Mouse (Mus musculus): Measurements from ENCODE around the gene Epo. TPM values are rescaled to one million over a fixed set of nuclear protein-coding genes. Genes with fewer than 3 reads are reported as not detected.

Gene Epo
- polyA plus RNA-seq, 1 experiment from 2014 or later, result not detected

DNA sequence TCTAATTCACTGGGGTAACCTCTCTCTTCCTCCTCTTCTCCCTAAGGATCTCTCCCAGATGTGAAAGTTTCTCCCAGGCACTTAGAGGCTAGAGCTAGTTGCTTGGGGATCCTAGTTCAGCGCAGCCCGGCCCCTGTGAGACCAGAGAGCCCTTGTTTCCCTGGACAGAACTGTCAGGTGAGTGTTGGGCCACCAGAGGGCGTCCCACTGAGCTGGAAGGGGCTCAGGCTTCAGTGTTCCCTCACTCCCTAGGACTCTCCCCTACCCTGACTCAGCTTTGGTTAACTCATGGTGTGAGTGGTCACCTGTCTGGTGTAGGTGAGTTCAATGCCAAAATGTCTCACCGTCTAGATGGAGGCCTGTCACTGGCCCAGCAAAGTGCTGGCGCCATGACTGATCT lies 14.6 kb downstream of the Epo start, which contains the start of gene Gigyf1:
Gene Gigyf1, plus strand, starts transcription at position 113 of the 400 bp plus-strand sequence.
- Histone ChIP-seq H3K9me3 (ENCODE audit: control insufficient read depth, low read length) (no peaks in the 10 kb centered on the region), H3K36me3 (ENCODE audit: control insufficient read depth, insufficient read depth, low read length) (peaks cover 63% of the 10 kb centered on the region), H3K4me1 (ENCODE audit: control insufficient read depth, insufficient read depth, low read length) (no peaks in the 10 kb centered on the region), H3K27ac (ENCODE audit: low read depth, low read length) (no peak within 1 kb of the TSS), H3K9ac (ENCODE audit: low read depth, low read length) (no peak within 1 kb of the TSS), H3K27me3 (ENCODE audit: control insufficient read depth, insufficient read depth, low read length) (no peaks in the 10 kb centered on the region), H3K4me3 (ENCODE audit: low read length) (no peak within 1 kb of the TSS), H3K4me2 (replicated peaks; ENCODE audit: low read depth, low read length) (no peak within 1 kb of the TSS)
- no peak for ATAC-seq (ENCODE audit: low FRiP score, low TSS enrichment)
- 76% methylated on average over 5 of the region's 5 CpGs for WGBS

DNA sequence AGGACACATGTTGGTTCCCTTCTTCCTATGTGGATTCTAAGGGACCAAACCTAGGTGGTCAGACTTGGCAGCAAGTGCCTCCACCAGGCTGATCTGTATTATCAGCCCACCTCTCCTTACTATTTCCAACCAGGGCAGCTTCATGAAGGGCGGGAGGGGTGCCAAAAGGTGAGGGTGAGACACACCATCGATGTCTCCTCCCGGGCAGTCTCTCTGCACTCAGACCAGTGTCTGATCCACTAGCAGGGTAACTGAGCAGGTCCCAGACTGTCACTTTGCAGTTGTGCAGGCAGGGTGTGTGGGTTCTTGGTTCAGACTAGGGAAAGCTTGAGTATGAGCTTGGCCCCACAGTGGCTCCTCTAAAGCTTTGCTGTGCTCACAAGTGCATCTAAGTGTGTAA lies 18.2 kb downstream of the Epo start:
- no peak overlapping the region for H3K9ac ChIP-seq (ENCODE audit: low read depth, low read length)
- peaks cover 26% of the 10 kb centered on the region for H3K36me3 ChIP-seq (ENCODE audit: control insufficient read depth, insufficient read depth, low read length)
- H3K27me3 ChIP-seq (ENCODE audit: control insufficient read depth, insufficient read depth, low read length), result no peaks in the 10 kb centered on the region
- no peaks in the 10 kb centered on the region for H3K9me3 ChIP-seq (ENCODE audit: control insufficient read depth, low read length)
- H3K27ac ChIP-seq (ENCODE audit: low read depth, low read length), result no peak overlapping the region
- ATAC-seq (ENCODE audit: low FRiP score, low TSS enrichment), result no peak
- no peak overlapping the region for H3K4me2 ChIP-seq (replicated peaks; ENCODE audit: low read depth, low read length)
- 93% methylated on average over 3 of the region's 3 CpGs for WGBS
- H3K4me1 ChIP-seq (ENCODE audit: control insufficient read depth, insufficient read depth, low read length), result peaks cover 18% of the 10 kb centered on the region
- no peak overlapping the region for H3K4me3 ChIP-seq (ENCODE audit: low read length)

DNA sequence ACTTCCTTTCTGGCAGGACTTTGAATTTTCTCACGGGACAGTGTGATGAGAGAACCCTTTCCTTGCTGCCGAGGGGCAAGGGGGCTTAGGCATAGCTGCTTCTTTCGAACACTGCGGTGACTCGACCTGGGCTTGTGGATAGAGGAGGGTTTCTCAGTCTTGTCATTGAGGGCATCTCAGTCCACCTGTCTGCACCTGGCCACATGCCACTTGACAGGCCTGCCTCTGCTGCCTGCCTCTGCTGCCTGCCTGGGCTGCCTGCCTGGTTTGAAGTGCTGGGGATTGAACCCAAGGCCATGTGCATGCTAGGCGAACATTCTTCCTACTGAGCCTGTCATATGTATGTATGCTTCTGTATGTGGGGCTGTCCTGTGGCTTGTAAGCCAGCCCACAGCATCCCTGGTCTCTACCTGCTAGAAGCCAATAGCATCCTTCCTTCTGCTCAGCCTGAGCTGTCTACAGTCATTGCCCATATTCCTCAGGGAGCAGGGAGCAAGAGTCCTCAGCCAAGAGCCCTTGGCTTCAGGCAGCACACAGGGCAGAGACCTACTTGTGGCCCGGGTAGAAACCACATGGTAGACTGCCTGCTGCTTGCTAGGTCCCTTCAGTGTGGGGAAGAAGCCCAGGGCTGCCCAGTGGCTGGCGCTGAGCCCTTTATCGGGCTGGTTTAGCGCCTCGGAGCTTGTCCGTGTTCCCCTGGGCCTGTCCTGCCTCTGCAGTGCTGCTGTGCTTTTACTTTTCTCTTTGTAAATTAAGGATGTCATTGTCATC lies 18.9 kb downstream of the Epo start:
- Histone ChIP-seq H3K4me2 (replicated peaks; ENCODE audit: low read depth, low read length) (no peak overlapping the region), H3K9ac (ENCODE audit: low read depth, low read length) (no peak overlapping the region), H3K4me1 (ENCODE audit: control insufficient read depth, insufficient read depth, low read length) (peaks cover 18% of the 10 kb centered on the region), H3K4me3 (ENCODE audit: low read length) (no peak overlapping the region), H3K27ac (ENCODE audit: low read depth, low read length) (no peak overlapping the region), H3K36me3 (ENCODE audit: control insufficient read depth, insufficient read depth, low read length) (peaks cover 20% of the 10 kb centered on the region), H3K9me3 (ENCODE audit: control insufficient read depth, low read length) (no peaks in the 10 kb centered on the region), H3K27me3 (ENCODE audit: control insufficient read depth, insufficient read depth, low read length) (no peaks in the 10 kb centered on the region)
- 87% methylated on average over 12 of the region's 12 CpGs for WGBS
- ATAC-seq (ENCODE audit: low FRiP score, low TSS enrichment), result no peak

DNA sequence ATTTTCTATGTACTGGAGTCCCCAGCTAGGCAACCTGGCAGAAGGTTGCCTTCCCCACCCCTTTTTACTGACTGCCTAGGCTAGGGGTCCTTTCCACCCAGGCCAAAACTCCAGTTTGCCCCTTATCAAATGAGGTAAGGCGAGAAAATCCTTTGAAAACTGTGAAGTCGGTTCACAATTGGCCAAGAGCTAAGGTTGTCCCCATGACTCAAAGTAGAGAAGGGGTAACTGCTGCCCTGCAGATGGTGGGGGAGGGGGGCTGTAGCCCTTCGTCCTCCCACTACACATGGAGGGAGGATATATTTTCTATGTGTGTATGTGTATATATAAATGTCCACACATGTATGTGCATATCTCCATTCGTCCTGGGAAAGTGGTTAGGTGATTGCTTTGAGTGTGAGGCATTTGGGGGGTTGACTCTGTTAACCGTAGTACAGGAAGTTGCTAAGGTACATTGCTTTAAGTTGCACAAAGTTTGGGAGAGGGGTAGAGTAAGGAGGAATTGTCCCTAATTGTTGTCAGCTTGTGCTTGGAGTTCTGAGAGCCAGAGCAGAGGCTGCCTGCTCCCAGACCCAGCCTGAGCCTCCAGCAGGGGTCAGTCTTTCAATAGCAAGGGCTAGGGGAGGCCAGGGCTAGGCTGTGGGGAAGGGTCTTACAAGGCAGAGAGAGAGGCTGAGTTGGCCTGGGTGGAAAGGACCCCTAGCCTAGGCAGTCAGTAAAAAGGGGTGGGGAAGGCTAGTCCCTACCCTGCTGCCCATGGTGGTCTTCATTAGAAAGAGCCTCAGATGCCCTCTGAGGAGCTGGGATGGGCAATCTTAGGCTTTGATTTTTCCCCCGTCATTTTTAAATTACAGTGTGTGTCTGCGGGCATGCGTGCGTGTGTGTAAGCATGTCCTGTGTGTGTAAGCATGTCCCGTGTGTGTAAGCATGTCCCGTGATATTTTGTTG lies 19.9 kb downstream of the Epo start:
- Histone ChIP-seq H3K9ac (ENCODE audit: low read depth, low read length) (no peak overlapping the region), H3K4me1 (ENCODE audit: control insufficient read depth, insufficient read depth, low read length) (peaks cover 18% of the 10 kb centered on the region), H3K9me3 (ENCODE audit: control insufficient read depth, low read length) (no peaks in the 10 kb centered on the region), H3K36me3 (ENCODE audit: control insufficient read depth, insufficient read depth, low read length) (peaks cover 10% of the 10 kb centered on the region), H3K27me3 (ENCODE audit: control insufficient read depth, insufficient read depth, low read length) (no peaks in the 10 kb centered on the region), H3K4me2 (replicated peaks; ENCODE audit: low read depth, low read length) (no peak overlapping the region), H3K4me3 (ENCODE audit: low read length) (no peak overlapping the region), H3K27ac (ENCODE audit: low read depth, low read length) (no peak overlapping the region)
- no peak for ATAC-seq (ENCODE audit: low FRiP score, low TSS enrichment)
- WGBS, result 79% methylated on average over 11 of the region's 11 CpGs

DNA sequence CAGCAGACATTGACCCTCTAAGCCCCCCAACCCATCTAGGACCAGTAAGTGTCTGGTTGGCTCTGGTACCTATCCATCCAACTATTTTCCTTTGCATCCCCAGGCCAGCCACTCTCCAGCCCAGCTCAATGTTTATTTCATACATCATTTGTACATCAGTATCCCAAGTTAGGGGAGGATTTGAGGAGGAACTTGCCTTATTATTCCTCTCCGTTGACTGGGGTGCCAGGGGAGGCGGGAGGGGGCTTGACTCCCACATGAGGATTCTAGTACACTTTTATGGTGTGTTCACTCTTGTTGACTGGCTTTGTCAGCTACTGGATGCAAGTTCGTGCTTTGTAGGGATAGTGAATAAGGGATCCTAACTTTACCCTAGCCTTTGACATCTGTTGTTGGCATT lies 21.3 kb downstream of the Epo start:
- WGBS, result 51% methylated on average over 3 of the region's 3 CpGs
- H3K9me3 ChIP-seq (ENCODE audit: control insufficient read depth, low read length), result no peaks in the 10 kb centered on the region
- no peaks in the 10 kb centered on the region for H3K27me3 ChIP-seq (ENCODE audit: control insufficient read depth, insufficient read depth, low read length)
- H3K4me3 ChIP-seq (ENCODE audit: low read length), result peak overlapping the region; percentile 84
- H3K36me3 ChIP-seq (ENCODE audit: control insufficient read depth, insufficient read depth, low read length), result peaks cover 8% of the 10 kb centered on the region; the same call in 1 of the 2 replicates
- H3K27ac ChIP-seq (ENCODE audit: low read depth, low read length), result no peak overlapping the region
- ATAC-seq (ENCODE audit: low FRiP score, low TSS enrichment), result no peak
- H3K9ac ChIP-seq (ENCODE audit: low read depth, low read length), result peak overlapping the region; percentile 99; the same call in 1 of the 2 replicates
- peaks cover 18% of the 10 kb centered on the region for H3K4me1 ChIP-seq (ENCODE audit: control insufficient read depth, insufficient read depth, low read length)
- peak overlapping the region; percentile 84 for H3K4me2 ChIP-seq (replicated peaks; ENCODE audit: low read depth, low read length)

DNA sequence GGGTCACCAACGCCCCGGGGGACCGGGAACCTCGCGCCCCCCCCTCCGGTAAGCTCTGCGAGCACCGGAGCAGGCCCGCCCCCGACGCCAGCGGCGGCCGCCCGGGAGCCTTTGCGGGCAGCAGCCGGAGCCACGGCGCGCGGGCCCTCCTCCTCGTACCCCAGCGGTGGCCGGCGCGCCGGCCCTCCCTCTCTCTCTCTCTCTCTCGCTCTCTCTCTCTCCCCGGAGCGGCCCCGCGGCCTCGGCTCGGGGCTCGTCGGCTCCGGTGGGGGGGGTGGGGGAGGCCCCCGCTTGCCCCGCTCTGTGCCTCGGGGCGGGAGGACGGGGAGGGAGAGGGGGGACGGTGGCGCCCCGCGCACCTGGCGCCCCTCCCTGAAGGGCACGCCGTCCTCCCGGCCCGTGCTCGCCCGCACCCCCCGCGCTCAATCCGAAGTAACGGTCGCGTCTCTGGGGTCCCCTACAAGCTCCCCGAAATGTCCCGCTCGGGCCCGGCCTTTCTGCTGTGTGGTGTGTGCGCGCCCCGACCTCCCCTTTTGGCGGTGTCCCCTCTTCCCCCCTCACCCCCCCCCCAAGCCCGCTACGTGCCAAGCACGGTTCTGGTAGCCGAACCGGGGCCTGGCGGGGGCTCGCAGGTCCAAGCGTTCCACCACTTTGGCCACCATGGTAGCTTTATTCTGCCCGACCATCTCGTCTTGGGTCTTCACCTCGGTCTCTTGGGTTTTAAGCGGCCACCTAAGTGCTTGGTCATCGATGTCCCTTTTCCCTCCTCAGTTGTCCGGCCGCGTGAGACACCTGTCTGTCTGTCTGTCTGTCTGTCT lies 22.3 kb downstream of the Epo start:
- H3K4me2 ChIP-seq (replicated peaks; ENCODE audit: low read depth, low read length), result peak overlapping the region; percentile 84
- no peaks in the 10 kb centered on the region for H3K27me3 ChIP-seq (ENCODE audit: control insufficient read depth, insufficient read depth, low read length)
- no peaks in the 10 kb centered on the region for H3K9me3 ChIP-seq (ENCODE audit: control insufficient read depth, low read length)
- WGBS, result under 1% methylated on average over 45 of the region's 83 CpGs
- peak overlapping the region; percentile 84 for H3K4me3 ChIP-seq (ENCODE audit: low read length)
- peaks cover 8% of the 10 kb centered on the region; the same call in 1 of the 2 replicates for H3K36me3 ChIP-seq (ENCODE audit: control insufficient read depth, insufficient read depth, low read length)
- peak overlapping the region; percentile 99 for H3K9ac ChIP-seq (ENCODE audit: low read depth, low read length)
- peak; percentile 46 for ATAC-seq (ENCODE audit: low FRiP score, low TSS enrichment)
- H3K27ac ChIP-seq (ENCODE audit: low read depth, low read length), result peak overlapping the region; percentile 74; the same call in 1 of the 2 replicates
- H3K4me1 ChIP-seq (ENCODE audit: control insufficient read depth, insufficient read depth, low read length), result peaks cover 18% of the 10 kb centered on the region

DNA sequence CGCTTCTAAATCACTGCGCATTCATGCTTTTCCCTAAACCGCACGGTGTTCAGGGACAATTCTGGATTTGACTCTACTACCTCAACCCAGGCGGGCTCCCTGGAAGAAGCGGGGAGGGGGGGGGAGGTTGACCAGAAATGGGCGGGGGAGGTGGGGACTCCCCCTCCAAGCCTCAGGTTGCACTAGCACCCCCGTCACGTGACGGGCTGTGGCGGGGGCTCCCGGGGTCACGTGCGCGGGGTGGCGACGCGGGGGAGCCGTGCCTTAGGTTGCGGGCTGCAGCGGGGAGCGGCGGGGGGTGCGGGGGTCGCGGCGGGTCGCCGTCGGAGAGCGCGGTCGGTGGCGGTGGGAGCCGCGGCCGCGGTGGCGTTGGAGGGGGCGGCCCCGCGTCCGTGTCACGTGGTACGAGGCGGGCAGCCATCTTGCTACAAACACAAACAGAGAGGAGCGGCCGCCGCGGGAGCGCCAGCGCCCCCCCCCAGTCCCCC lies 23.0 kb downstream of the Epo start:
- H3K9ac ChIP-seq (ENCODE audit: low read depth, low read length), result peak overlapping the region; percentile 99
- H3K4me1 ChIP-seq (ENCODE audit: control insufficient read depth, insufficient read depth, low read length), result peaks cover 18% of the 10 kb centered on the region
- H3K27ac ChIP-seq (ENCODE audit: low read depth, low read length), result peak overlapping the region; percentile 74; the same call in 1 of the 2 replicates
- peaks cover 8% of the 10 kb centered on the region; the same call in 1 of the 2 replicates for H3K36me3 ChIP-seq (ENCODE audit: control insufficient read depth, insufficient read depth, low read length)
- peak overlapping the region; percentile 84 for H3K4me2 ChIP-seq (replicated peaks; ENCODE audit: low read depth, low read length)
- H3K27me3 ChIP-seq (ENCODE audit: control insufficient read depth, insufficient read depth, low read length), result no peaks in the 10 kb centered on the region
- peak overlapping the region; percentile 84 for H3K4me3 ChIP-seq (ENCODE audit: low read length)
- WGBS, result 2% methylated on average over 30 of the region's 52 CpGs
- H3K9me3 ChIP-seq (ENCODE audit: control insufficient read depth, low read length), result no peaks in the 10 kb centered on the region
- peak; percentile 84 for ATAC-seq (ENCODE audit: low FRiP score, low TSS enrichment)

DNA sequence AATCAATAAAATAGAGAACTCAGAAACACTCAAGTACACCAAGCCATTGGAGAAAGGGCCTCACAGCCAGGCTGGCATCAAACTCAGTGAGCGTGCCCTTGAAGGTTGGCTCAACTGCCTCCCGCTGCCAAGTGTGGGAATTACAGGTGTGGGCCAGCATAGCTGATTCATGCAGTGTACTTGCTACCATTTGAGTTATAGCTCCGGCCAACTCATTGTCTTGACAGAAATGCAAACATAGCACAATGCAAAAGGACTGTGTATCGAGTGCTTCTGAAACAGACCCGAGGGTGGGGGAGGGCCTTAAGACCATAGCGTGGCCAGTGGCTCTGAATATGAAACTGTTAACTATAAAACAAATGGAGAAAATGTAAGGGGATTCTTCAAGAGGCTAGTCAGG lies 29.0 kb downstream of the Epo start:
- H3K9ac ChIP-seq (ENCODE audit: low read depth, low read length), result no peak overlapping the region
- whole genome bisulfite sequencing, result 83% methylated on average over 6 of the region's 6 CpGs
- H3K4me3 ChIP-seq (ENCODE audit: low read length), result no peak overlapping the region
- H3K27ac ChIP-seq (ENCODE audit: low read depth, low read length), result no peak overlapping the region
- peaks cover 6% of the 10 kb centered on the region; the same call in 1 of the 2 replicates for H3K36me3 ChIP-seq (ENCODE audit: control insufficient read depth, insufficient read depth, low read length)
- H3K27me3 ChIP-seq (ENCODE audit: control insufficient read depth, insufficient read depth, low read length), result no peaks in the 10 kb centered on the region
- H3K4me1 ChIP-seq (ENCODE audit: control insufficient read depth, insufficient read depth, low read length), result peaks cover 10% of the 10 kb centered on the region
- ATAC-seq (ENCODE audit: low FRiP score, low TSS enrichment), result no peak
- H3K9me3 ChIP-seq (ENCODE audit: control insufficient read depth, low read length), result no peaks in the 10 kb centered on the region
- H3K4me2 ChIP-seq (replicated peaks; ENCODE audit: low read depth, low read length), result no peak overlapping the region
